Mouse (Mus musculus): Measurements from ENCODE around the gene Capns2.

- TF ChIP-seq HCFC1 (IDR thresholded peaks at IDR 0.05; ENCODE audit: low read depth, low read length): no peak
- no peak for TF ChIP-seq CTCF (conservative IDR thresholded peaks at IDR 0.05 in 1 of 2, IDR thresholded peaks at IDR 0.05 in 1 of 2; ENCODE audit: low read depth in 2 of 2, low read length in 2 of 2)
- TF ChIP-seq ETS1 (conservative IDR thresholded peaks at IDR 0.05; ENCODE audit: low read depth, low read length): no peak
- TF ChIP-seq EP300 (IDR thresholded peaks at IDR 0.05; ENCODE audit: low read length): no peak
- no peak for TF ChIP-seq POLR2AphosphoS2 (IDR thresholded peaks at IDR 0.05; ENCODE audit: low read depth, low read length)
Observed at GRCm38 (mm10) chr8:92897794-92898193, 3.4 kb upstream of the Capns2 start.

All from CH12.LX (cell line).